Mouse (Mus musculus): ENCODE data around the gene Fhad1.
"Not testable (repeated sequence)": the region's sequence is repeated elsewhere in the genome, so short reads cannot be mapped to it uniquely, and the experiment has no call there.

Gene Fhad1

DNA sequence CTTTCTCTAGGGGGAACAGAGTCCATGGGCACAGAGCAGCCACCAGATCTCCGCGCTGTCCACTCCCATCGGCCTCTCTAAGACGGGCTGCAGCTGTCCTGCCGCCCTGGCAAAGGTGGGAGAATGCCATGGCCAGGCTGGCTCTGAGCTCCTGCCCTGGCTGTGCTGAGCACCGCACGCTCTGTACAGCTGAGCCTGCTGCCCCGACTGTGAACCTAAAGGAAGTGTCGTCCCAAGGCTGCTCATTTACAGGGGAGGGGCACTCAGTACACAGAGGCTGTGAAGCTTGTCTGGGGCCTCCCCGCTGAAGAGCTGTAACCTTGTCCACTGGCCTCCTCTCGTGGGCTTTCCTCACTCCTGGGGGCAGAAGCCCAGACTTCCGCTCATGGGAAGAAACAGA, 29.6 kb upstream of the Fhad1 start:
- in situ Hi-C loops (cut with MboI; ENCODE audit: low sequenced_read_pairs) = no loop called here

DNA sequence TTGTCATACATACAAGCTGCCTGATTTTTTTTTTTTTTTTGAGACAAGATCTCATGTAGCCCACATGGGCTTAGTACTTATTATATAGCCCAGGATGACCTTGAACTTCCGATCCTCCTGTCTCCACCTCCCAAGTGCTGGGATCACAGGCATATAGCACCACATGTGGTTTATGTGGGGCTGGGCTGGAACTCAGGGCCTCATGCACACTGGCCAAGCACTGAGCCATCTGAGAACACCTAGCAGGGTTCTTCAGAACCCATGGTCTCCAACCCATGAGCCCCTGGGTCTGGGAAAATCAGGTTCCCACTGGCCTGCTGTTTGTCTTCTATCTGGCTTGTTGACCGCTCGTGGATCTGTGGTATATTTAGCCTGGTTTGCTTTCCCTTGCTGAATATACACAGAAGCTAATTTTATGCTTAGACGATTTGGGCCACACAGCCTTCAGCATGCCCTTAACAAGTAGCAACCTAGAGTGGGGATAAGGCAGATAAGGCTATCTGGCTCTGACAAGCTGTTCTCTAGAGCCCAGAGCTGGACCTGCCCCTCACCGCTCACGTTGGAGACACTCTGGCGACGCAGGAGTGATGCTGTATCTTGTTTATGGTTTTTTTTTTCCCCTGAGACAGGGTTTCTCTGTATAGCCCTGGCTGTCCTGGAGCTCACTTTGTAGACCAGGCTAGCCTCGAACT, 24.9 kb upstream of the Fhad1 start:
- in situ Hi-C loops (cut with MboI; ENCODE audit: low sequenced_read_pairs) = no loop called here

DNA sequence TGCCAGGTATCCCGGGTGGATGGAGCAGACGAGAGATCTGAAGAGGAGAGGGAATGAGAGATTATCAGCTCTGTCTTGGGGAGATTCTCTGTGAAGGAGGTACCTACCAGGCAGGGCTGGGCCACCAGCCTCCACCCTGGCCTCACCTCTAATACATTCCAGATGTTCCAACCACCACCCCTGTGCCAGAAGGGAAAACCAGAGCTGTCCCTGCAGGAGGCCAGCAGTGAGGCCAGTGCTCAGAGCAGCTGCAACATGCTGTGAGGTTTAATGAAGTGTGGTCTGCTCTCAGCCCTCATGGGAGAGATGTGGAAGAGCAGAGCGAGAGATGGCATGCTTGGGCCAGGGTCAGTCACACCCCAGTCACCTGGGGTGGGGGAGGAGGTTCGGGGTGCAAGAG, 23.0 kb upstream of the Fhad1 start:
- in situ Hi-C loops (cut with MboI; ENCODE audit: low sequenced_read_pairs) = no loop called here

DNA sequence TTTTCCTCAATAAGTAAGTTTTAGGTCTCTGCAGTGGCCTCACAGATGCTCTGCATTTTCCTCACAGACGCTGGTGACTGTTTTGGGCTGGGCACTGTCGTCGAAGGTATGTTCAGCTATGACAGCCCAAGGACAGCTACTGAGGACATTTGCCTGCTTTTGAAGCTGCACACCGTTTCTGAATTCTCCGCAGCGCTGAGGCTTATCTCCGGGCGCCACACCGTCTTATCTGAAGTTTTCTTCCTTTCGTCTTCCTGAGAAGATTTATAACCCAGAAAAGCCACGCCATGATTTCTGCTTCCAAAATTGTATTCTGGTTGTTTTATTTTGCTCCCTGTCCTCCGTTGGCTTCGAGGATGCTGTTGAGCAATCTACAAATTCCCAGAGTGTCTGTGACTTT, 13.7 kb upstream of the Fhad1 start:
- in situ Hi-C loops (cut with MboI; ENCODE audit: low sequenced_read_pairs) = no loop called here

DNA sequence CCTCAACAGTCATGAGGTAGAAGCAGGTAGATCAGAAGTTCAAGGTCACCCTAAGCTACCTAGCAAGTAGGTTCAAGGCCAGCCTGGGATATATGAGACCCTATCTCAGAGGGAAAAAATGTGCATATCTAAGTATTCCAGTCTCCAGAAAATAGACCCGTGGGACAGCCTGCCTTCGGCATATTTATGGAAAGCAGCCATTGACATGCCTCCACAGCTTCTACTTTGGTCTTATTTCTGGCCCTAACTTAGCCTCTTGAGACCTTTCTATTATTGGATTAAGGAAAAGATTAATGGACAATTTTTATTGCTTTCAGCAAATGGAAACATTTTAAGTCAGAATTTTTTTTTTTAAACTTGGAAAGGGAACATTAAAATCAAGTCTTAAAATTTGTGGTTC, 12.1 kb upstream of the Fhad1 start:
- in situ Hi-C loops (cut with MboI; ENCODE audit: low sequenced_read_pairs) = no loop called here

DNA sequence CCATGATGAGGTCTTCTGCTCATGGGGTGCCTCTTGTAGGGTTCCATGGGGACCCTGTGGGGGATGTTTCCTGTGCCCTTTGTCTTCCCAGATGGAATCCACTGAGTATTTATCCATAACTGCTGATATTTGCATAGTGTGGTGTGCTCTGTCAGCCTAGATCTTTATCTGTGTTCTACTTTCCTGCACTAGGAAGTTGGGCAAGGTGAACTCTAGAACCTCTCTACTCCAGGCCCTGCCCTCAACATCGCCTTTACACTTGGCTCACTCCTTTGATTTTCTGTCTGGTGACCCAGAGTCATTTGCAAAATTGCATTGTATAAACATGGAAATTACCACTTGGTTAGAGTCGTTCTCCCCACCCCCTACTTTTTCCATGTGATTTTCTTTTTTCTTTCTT, 9.7 kb upstream of the Fhad1 start:
- in situ Hi-C loops (cut with MboI; ENCODE audit: low sequenced_read_pairs) = loop anchor here (25.0 kb wide), 1 partner anchor 988 kb away; no protein-coding TSS in a partner anchor

DNA sequence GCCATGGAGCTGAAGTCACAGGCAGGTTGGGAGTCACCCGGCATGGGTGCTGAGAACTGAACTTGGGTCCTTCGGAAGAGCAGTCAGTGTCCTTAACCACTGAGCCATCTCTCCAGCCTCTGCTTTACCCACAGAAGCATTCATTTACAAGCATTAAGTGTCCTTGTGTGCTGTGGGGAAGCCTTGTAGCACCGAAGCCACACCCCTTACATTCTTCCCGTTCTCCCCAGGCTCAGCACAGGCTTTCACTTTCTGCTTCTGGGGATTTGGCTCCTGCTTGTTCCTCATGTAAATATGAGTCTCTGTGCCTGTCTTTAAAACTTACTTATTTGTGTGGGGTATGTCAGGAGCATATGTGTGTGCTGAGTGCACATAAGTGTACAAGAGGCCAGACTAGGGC, 8.3 kb upstream of the Fhad1 start:
- in situ Hi-C loops (cut with MboI; ENCODE audit: low sequenced_read_pairs) = loop anchor here (25.0 kb wide), 1 partner anchor 989 kb away; no protein-coding TSS in a partner anchor

DNA sequence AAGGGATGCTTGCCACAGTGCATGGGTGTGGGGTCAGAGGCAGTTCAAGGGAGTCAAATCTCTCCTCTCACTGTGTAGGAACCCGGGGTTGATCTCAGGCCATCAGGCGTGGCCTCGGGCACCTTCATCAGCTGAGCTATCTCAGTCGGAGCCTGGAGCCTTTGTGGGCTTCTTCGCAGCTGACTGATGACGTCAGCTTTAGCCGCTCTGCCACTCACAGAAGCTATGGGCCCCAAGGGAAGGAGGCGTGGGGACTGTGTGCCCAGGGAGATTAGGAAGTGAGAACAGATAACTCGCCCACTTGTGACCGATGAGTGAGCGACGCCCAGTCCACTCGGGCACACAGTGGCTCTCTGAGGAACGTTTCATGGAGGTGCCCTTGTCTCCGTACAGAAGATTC, 2.8 kb upstream of the Fhad1 start:
- in situ Hi-C loops (cut with MboI; ENCODE audit: low sequenced_read_pairs) = loop anchor here (10.0 to 25.0 kb wide), 2 partner anchors 67 to 995 kb away; partner anchors contain the start of gene Tmem51

DNA sequence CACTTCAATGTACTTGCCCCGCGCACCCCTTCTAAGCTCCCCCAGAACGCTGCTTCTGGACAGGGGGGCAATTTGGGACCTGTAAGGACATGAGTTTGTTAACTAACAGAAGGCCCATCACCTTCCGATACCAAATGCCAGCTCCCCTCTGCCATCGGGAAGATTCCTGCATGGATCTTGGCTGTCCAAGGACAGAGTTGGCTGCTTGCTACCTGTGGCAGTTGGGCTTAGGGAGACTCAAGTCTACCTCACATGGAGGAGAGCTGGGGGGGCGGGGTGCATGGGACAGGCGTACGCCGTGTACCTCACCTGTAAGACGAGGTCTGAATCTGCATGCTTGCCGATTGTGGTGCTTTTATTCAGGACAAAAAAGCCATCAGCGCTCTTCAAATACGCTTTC, 3.6 kb downstream of the Fhad1 start:
- in situ Hi-C loops (cut with MboI; ENCODE audit: low sequenced_read_pairs) = loop anchor here (10.0 to 25.0 kb wide), 2 partner anchors 74 to 1001 kb away; partner anchors contain the start of gene Tmem51

DNA sequence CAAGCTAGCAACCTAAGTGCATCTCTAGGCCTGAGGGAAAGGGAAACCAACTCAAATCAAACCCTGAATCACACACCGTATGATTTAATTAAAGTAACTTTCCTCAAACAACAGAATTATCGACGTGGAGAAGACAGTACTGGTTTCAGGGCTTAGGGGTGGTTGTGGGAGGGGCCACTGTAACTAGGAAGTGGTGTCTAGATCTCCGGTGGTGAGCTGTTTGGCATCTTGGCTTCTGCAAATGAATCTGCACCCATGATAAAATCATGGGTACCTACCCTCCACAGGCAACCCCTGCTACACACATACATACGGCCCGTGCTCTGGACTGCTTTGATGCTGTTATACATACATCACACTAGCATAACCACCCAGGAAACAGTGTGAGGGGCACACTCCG, 4.4 kb downstream of the Fhad1 start:
- in situ Hi-C loops (cut with MboI; ENCODE audit: low sequenced_read_pairs) = loop anchor here (10.0 to 25.0 kb wide), 2 partner anchors 74 to 1002 kb away; partner anchors contain the start of gene Tmem51

DNA sequence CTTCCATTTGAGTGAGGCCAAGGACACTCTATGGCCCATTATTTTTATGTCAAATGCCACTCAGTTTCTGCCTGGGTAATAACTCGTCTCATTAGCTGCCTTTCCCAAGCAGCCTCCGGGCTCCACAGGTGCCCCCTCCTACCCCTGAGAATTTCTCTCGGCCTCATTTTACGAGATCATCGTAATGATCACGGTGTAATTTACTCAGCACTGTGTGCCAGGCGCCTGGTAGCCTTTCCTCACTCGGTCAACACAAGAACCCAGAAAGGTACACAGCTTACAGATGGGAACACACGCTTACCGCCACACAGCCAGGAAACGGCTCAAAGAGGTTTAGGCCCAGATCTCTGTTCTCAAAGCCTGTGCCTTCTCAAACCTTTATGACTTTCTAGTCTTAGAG, 6.7 kb downstream of the Fhad1 start:
- in situ Hi-C loops (cut with MboI; ENCODE audit: low sequenced_read_pairs) = loop anchor here (25.0 kb wide), 1 partner anchor 1004 kb away; no protein-coding TSS in a partner anchor

DNA sequence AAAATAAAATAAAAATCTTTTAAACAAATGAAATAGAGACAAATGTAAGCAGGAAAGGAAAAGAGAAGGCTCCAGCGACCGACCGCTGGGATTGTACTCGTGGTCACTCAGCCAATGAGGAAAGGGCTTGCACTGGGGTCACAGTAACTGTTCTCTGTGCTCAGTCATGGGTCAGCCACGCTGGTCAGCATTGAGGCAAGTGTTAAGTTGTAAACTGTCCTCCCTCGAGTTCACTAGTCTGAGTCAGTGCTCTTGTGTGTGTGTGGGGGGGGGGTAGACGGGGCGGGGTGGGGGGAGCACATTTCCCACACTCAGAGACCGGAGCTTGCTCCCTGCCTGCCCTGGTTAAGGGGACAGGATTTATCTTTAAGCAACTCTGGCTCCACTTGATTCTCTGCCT, 14.3 kb downstream of the Fhad1 start:
- in situ Hi-C loops (cut with MboI; ENCODE audit: low sequenced_read_pairs) = loop anchor here (25.0 kb wide), 1 partner anchor 1012 kb away; no protein-coding TSS in a partner anchor

DNA sequence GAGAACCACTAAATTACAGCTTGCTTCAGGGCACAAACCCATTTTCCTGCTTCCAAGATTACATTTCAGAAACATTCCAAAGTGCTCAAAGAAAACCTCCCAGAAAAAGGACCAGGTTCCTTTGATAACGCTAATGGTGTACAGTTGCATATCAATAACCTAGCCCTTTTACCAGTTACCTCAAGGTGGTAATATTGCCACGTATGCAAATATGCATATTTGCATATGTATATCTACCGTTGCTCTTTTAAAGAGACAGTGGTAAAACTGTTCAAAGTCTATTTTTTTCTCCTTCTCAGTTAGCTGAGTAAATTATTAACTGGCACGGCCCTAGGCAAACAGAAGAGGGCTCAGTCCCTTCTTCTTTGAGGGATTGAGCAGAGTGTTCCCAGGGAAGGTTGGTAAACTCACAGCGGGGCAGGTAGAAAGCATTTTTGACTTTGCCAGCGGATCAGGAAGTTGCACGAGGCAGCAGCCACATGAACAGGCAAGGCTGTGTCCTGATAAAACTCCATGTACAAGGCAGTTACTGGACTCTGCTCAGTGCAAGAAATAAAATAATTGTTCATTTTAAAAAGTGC, 15.3 kb downstream of the Fhad1 start:
- in situ Hi-C loops (cut with MboI; ENCODE audit: low sequenced_read_pairs) = loop anchor here (25.0 kb wide), 1 partner anchor 1013 kb away; no protein-coding TSS in a partner anchor

DNA sequence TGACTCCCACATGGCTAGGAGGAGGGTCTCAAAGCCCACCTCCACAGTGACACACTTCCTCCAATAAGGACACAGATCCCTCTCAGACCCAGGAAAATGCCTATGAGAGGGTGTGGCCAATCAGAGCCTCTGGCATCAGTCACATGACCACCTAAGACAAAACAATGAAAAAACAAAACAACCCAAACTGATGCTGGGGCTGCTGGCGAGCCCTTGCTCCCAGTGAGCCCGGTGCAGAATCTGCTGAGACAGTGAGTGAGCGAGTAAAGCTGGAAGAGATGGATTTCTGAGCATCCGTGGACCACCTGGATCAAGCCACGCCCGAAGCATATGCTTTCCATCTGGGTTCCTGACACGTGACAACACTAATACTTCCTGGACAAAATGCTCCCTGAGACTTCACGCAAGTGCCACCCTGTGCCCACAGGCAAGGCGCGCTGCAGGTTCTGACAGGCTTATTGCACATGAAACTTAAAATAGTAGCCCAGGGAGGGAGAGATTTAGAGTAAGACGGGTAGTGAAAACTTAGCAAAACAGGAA, 16.5 kb downstream of the Fhad1 start:
- in situ Hi-C loops (cut with MboI; ENCODE audit: low sequenced_read_pairs) = no loop called here

DNA sequence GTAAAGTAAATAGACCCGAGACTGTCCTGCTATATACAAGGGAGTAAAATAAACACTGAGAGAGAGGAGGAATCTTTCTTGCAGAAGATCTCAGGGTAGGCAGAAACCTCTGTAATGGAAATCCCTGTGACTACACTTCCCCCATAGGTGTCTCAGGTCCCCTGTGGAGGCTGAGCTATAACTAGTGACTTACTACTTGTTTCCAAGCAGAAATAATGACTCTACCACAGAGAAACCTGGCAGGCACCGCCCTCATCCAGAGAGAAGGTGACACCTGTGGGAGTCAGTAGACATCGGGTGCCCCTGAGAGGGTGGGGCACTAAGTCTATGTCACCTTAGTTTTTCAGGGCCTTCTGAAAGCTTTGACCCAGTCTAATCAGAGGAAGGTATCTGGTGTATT, 18.0 kb downstream of the Fhad1 start:
- in situ Hi-C loops (cut with MboI; ENCODE audit: low sequenced_read_pairs) = no loop called here

DNA sequence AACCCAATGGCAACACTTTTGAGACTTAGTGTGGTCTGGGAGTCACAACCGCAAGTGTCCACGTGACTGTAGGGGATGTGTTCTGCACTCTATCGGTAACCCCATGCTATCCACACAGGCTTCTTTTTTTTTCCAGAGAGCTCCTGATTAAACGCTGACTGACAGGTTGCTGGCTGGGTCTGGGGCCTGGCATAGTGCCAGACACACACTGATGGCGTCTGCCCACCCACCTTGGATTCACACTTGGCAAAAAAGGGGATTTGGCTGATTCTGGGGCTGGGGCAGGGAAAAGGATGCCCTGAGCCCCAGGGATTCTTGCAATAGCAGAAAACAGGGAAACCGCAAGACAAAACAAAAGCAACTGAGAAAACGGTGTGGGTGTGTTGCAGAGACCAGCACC, 18.8 kb downstream of the Fhad1 start:
- in situ Hi-C loops (cut with MboI; ENCODE audit: low sequenced_read_pairs) = no loop called here

DNA sequence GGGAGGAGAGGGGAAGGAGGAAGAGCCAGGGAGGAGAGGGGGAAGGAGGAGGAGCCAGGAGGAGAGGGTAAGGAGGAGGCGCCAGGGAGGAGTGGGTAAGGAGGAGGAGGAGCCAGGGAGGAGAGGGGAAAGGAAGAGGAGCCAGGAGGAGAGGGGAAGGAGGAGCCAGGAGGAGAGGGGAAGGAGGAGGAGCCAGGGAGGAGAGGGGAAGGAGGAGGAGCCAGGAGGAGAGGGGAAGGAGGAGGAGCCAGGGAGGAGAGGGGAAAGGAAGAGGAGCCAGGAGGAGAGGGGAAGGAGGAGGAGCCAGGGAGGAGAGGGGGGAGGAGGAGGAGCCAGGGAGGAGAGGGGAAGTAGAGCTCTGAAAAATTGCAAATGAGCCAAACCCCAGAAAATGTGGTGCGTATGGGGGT, 20.8 kb downstream of the Fhad1 start:
- in situ Hi-C loops (cut with MboI; ENCODE audit: low sequenced_read_pairs) = not testable (repeated sequence)

DNA sequence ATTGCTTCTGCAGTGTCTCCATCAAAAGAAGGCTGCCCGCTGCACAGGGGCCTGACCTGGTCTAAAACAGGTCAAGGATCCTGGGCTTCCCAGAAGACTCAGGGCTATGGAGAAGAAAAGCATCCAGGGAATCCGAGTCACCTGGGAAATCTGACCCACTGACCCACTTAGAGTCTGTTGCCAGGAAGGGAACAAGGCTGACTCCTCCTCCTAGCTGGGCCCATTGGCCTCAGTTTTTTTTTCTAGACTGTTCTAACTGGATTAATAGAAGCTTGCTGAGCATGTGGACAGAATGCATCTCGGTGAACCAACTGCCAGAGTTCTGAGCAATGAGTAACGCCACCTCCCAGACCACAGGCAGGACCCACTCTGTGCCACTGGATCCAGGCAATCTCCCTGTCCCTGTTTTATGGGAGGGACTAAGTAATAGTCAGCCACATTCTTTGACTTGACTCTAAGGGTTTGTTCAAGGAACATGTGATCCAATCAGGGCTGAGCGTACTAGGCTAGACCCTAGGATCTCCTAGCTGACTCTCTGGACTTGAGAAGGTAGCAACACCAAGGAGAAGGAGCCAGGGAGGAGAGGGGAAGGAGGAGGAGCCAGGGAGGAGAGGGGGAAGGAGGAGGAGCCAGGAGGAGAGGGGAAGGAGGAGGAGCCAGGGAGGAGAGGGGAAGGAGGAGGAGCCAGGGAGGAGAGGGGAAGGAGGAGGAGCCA, 21.4 kb downstream of the Fhad1 start:
- in situ Hi-C loops (cut with MboI; ENCODE audit: low sequenced_read_pairs) = no loop called here

DNA sequence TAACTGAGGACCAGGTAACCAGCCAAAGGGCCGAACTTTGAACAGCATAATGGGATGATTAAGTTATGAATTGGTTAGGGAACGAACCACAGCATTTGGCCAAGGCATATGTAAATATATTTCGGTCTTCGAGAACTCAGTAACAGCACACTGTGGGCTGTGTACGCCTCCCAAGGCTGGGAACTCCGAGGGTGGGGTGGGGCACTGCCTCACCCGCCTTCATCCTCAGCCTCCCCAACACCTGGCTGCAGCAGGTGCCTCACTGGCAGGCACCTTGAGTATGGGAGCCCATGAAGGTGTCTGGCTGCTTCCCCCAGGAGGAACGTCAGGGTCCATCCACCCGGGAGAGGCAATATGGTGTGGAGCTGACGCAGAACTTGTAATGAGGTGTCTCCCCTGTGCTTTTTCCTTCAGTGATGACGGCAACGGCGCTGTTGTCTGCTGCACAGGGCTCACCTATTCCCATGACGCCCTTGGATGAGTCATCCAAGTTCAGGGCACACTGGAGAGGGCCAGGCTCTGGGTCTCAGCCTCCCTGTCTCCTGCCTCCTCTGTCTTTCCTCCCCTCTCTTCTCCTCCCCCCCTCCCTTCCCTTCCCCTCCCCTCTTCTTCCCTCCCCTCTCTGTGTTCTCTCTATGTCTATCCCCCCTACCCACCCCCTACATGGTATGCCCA, 22.2 kb downstream of the Fhad1 start:
- in situ Hi-C loops (cut with MboI; ENCODE audit: low sequenced_read_pairs) = no loop called here

DNA sequence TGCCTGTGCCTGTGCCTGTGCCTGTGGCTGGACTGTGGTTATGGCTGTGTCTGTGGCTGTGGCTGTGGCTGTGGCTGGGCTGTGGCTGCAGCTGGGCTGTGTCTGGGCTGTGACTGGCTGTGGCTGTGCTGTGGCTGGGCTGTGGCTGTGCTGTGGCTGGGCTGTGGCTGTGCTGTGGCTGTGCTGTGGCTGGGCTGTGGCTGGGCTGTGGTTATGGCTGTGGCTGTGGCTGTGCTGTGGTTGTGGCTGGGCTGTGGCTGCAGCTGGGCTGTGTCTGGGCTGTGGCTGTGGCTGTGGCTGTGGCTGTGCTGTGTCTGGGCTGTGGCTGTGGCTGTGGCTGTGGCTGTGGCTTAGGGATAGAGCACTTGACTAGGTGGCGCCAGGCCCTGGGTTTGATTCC, 26.7 kb downstream of the Fhad1 start:
- in situ Hi-C loops (cut with MboI; ENCODE audit: low sequenced_read_pairs) = no loop called here

DNA sequence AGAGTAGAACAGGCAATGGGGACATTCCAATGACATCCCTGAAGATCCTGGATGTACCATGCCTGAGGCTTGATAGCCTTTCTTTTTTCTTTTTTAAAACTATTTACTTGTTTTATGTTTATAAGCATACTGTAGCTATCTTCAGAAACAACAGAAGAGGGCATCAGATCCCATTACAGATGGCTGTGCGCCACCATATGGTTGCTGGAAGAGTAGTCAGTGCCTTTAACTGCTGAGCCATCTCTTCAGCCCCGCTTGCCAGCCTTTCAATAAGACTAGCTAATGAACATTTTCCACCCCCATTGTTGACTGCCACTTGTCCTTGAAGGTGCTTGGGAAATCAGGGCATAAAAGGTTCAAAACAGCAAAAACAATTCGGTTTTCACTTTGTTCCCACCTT, 31.2 kb downstream of the Fhad1 start:
- in situ Hi-C loops (cut with MboI; ENCODE audit: low sequenced_read_pairs) = no loop called here

Measured in CH12F3 (cell line).